Mouse (Mus musculus) midbrain, embryonic 16.5 days (tissue): ENCODE data around the gene Fgfr2. TPM values are rescaled to one million over a fixed set of nuclear protein-coding genes. Genes with fewer than 3 reads are reported as not detected.

Source experiments
- ATAC-seq: fragments of 200-750 bp; cut with Nextera tagmentation; 2 replicates; pipeline ENCODE4 v1.8.0; 2017; ENCODE audit warnings: moderate TSS enrichment
- H3K27ac ChIP-seq: fragments of 300-500 bp; sonication (generic); 2 replicates; pipeline ENCODE4 v1.5.1; 2014; ENCODE audit warnings: mild to moderate bottlenecking, low read length, mixed read lengths
- H3K27me3 ChIP-seq: fragments of 300-500 bp; sonication (generic); 2 replicates; pipeline ENCODE4 v1.6.1; 2014; ENCODE audit warnings: low read depth, low read length, mixed read lengths; ENCODE audit not compliant: control insufficient read depth, insufficient read depth
- H3K36me3 ChIP-seq: fragments of 300-500 bp; sonication (generic); 2 replicates; pipeline ENCODE4 v1.6.1; 2014; ENCODE audit warnings: mild to moderate bottlenecking, low read length, moderate library complexity, mixed read lengths; ENCODE audit not compliant: control insufficient read depth, insufficient read depth
- H3K4me1 ChIP-seq: fragments of 300-500 bp; sonication (generic); 2 replicates; pipeline ENCODE4 v1.6.1; 2014; ENCODE audit warnings: mild to moderate bottlenecking, low read length, mixed read lengths; ENCODE audit not compliant: control insufficient read depth, insufficient read depth
- H3K4me2 ChIP-seq: fragments of 300-500 bp; sonication (generic); 2 replicates; pipeline ENCODE4 v1.6.1; 2014; ENCODE audit warnings: mild to moderate bottlenecking, low read length, mixed read lengths
- H3K4me3 ChIP-seq: fragments of 300-500 bp; sonication (generic); 2 replicates; pipeline ENCODE4 v1.5.1; 2014; ENCODE audit warnings: low read depth, mild to moderate bottlenecking, low read length, moderate library complexity, mixed read lengths
- H3K9ac ChIP-seq: fragments of 300-500 bp; sonication (generic); 2 replicates; pipeline ENCODE4 v1.6.1; 2014; ENCODE audit warnings: low read depth, low read length, mixed read lengths
- H3K9me3 ChIP-seq: fragments of 300-500 bp; sonication (generic); replicated peaks from 2 replicates; pipeline ENCODE4 v1.6.1; 2014; ENCODE audit warnings: mild to moderate bottlenecking, low read length, mixed read lengths; ENCODE audit not compliant: control insufficient read depth, poor library complexity, severe bottlenecking
- WGBS: fragments of 180-500 bp; shearing (Covaris S2); extraction: QIAGEN DNeasy Blood & Tissue Kit; methylation state at CpG from one replicate; pipeline ENCODE4 v1.1.7; 2014; 5-methylcytosine and 5-hydroxymethylcytosine counted together
- polyA plus RNA-seq: library from polyadenylated mRNA; unstranded; fragments of >200 nt; fragmentation: Nextera tagmentation; extraction: Ambion mirVana; gene quantifications from 2 replicates; pipeline ENCODE4 v1.2.1, GENCODE M21; 2015

Fgfr2 gene
- polyA plus RNA-seq, 1 experiment from 2014 or later, result 23.8 TPM

- peak overlapping the region; percentile 97 for H3K4me2 ChIP-seq
- no peaks in the 10 kb centered on the region for H3K36me3 ChIP-seq
- H3K27me3 ChIP-seq, result no peaks in the 10 kb centered on the region; the same call in 1 of the 2 replicates
- peak overlapping the region; percentile 64 for H3K4me3 ChIP-seq
- H3K9ac ChIP-seq, result peak overlapping the region; percentile 42; the same call in 1 of the 2 replicates
- peaks cover 64% of the 10 kb centered on the region for H3K4me1 ChIP-seq
- whole genome bisulfite sequencing, result 16% methylated on average over 17 of the region's 17 CpGs
- ATAC-seq, result no peak
- H3K27ac ChIP-seq, result 0 out of 2 replicates have a peak overlapping the region, but pooled peaks have one; percentile 37
- H3K9me3 ChIP-seq, result no peaks in the 10 kb centered on the region
These were observed 2861.2 kb downstream of the Fgfr2 start for GRCm38 (mm10) chr7:130261684-130262527.

- Histone ChIP-seq H3K4me1 (peaks cover 58% of the 10 kb centered on the region), H3K9me3 (no peaks in the 10 kb centered on the region), H3K9ac (peak overlapping the region; percentile 23), H3K27me3 (no peaks in the 10 kb centered on the region; the same call in 1 of the 2 replicates), H3K4me2 (peak overlapping the region; percentile 97), H3K4me3 (peak overlapping the region; percentile 64), H3K27ac (no peak overlapping the region), H3K36me3 (no peaks in the 10 kb centered on the region)
- ATAC-seq, result no peak
- 43% methylated on average over 20 of the region's 20 CpGs for whole genome bisulfite sequencing
These were observed 2862.1 kb downstream of the Fgfr2 start for GRCm38 (mm10) chr7:130260905-130261683.

- WGBS, result 19% methylated on average over 5 of the region's 5 CpGs
- H3K27ac ChIP-seq, result no peak overlapping the region
- H3K4me3 ChIP-seq, result peak overlapping the region; percentile 64; the same call in 1 of the 2 replicates
- H3K4me1 ChIP-seq, result peaks cover 58% of the 10 kb centered on the region
- no peak overlapping the region for H3K9ac ChIP-seq
- no peak for ATAC-seq
- H3K27me3 ChIP-seq, result no peaks in the 10 kb centered on the region; the same call in 1 of the 2 replicates
- H3K9me3 ChIP-seq, result no peaks in the 10 kb centered on the region
- peak overlapping the region; percentile 97 for H3K4me2 ChIP-seq
- H3K36me3 ChIP-seq, result no peaks in the 10 kb centered on the region
These were observed 2863.1 kb downstream of the Fgfr2 start for GRCm38 (mm10) chr7:130260060-130260459.

DNA sequence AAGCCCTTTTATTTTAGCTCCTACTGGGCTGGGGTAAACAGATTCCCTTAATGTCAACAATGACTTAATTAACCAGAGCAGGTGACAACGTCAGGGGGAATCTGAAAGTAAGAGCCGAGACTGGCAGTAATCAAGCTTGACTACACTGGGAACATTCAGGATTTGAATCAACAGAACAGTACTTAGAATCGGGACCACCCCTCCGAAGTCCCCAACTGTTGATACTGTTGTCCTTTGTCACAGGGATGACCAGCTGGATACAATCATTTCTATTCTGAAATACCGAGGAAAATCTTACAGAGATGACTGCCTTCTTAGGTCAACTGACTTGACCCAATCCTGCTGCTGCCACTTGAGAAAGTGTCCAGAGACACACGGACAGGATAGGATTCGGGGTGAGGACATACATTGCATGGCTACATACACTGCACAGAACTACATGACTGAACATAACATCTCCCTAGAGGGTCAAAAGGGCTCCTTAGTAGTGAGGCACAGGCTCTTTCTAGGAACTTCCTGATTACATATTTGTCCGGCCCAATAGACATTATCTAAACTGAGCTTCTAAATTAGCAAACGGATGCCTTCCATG is 2864.3 kb downstream of the Fgfr2 start:
- H3K4me1 ChIP-seq, result peaks cover 46% of the 10 kb centered on the region
- no peak overlapping the region for H3K9ac ChIP-seq
- no peak overlapping the region for H3K4me3 ChIP-seq
- no peaks in the 10 kb centered on the region; the same call in 1 of the 2 replicates for H3K27me3 ChIP-seq
- 26% methylated on average over 9 of the region's 9 CpGs for WGBS
- peak overlapping the region; percentile 29 for H3K4me2 ChIP-seq
- H3K9me3 ChIP-seq, result no peaks in the 10 kb centered on the region
- no peak for ATAC-seq
- H3K36me3 ChIP-seq, result no peaks in the 10 kb centered on the region
- H3K27ac ChIP-seq, result no peak overlapping the region

DNA sequence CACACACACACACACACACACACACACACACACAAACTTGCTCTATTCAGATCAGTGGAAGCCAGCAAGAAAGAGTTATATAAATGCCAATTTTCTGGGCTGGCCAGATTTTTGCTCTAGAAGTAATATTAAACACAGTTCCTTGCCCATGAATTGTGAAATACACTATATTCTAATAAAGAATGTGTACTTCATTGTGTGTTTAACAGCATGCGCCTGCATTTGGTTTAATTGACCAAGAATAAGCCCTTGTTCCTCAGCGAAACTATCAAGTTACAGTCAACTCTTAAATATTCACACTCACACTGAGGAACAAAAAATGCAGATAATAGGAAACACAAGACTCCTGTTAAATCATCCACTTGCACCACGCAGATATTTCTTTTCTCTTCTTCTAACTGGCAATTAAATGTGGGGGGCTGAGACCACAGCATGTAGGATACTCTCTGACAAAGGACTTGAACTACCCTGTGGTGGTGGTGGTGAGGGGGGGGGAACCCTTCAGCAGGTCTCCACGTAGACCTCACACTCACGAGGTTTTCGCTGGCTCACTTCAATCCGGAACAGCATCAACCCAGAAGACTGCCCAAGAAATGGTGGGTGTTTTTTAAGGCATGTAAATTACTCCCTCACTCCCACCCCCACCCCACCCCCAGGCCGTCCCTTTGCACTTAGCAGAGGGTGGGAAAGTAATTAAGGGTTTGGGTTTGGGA is 2865.0 kb downstream of the Fgfr2 start:
- no peak overlapping the region for H3K4me3 ChIP-seq
- no peaks in the 10 kb centered on the region; the same call in 1 of the 2 replicates for H3K27me3 ChIP-seq
- no peak for ATAC-seq
- no peaks in the 10 kb centered on the region for H3K36me3 ChIP-seq
- H3K9ac ChIP-seq, result no peak overlapping the region
- 22% methylated on average over 8 of the region's 8 CpGs for WGBS
- H3K9me3 ChIP-seq, result no peaks in the 10 kb centered on the region
- peaks cover 40% of the 10 kb centered on the region for H3K4me1 ChIP-seq
- H3K4me2 ChIP-seq, result peak overlapping the region; percentile 29
- H3K27ac ChIP-seq, result no peak overlapping the region

GRCm38 (mm10) chr7:130253264-130253663 is 2869.9 kb downstream of the Fgfr2 start:
- Histone ChIP-seq H3K4me3 (no peak overlapping the region), H3K27me3 (no peaks in the 10 kb centered on the region), H3K4me2 (no peak overlapping the region), H3K9ac (no peak overlapping the region), H3K27ac (no peak overlapping the region), H3K36me3 (no peaks in the 10 kb centered on the region), H3K4me1 (peaks cover 2% of the 10 kb centered on the region; the same call in 1 of the 2 replicates), H3K9me3 (no peaks in the 10 kb centered on the region)
- no peak for ATAC-seq
- WGBS, result 65% methylated on average over 4 of the region's 4 CpGs

- no peak overlapping the region for H3K4me2 ChIP-seq
- H3K27me3 ChIP-seq, result no peaks in the 10 kb centered on the region
- H3K4me3 ChIP-seq, result no peak overlapping the region
- no peak overlapping the region for H3K27ac ChIP-seq
- H3K9me3 ChIP-seq, result no peaks in the 10 kb centered on the region
- no peak overlapping the region for H3K9ac ChIP-seq
- H3K36me3 ChIP-seq, result no peaks in the 10 kb centered on the region
- ATAC-seq, result no peak
- 55% methylated on average over 3 of the region's 3 CpGs for WGBS
- no peaks in the 10 kb centered on the region; the same call in 1 of the 2 replicates for H3K4me1 ChIP-seq
These were observed 2871.1 kb downstream of the Fgfr2 start for GRCm38 (mm10) chr7:130251936-130252523.

- no peak overlapping the region for H3K4me2 ChIP-seq
- H3K27me3 ChIP-seq, result no peaks in the 10 kb centered on the region
- H3K9ac ChIP-seq, result no peak overlapping the region
- no peak overlapping the region for H3K4me3 ChIP-seq
- no peaks in the 10 kb centered on the region for H3K9me3 ChIP-seq
- H3K4me1 ChIP-seq, result no peaks in the 10 kb centered on the region; the same call in 1 of the 2 replicates
- no peaks in the 10 kb centered on the region for H3K36me3 ChIP-seq
- no peak for ATAC-seq
- no peak overlapping the region for H3K27ac ChIP-seq
- WGBS, result 47% methylated on average over 4 of the region's 4 CpGs
These were observed 2872.2 kb downstream of the Fgfr2 start for GRCm38 (mm10) chr7:130250994-130251393.
